Mouse (Mus musculus) erythroblast, embryonic 14.5 days (primary cell): Measurements from ENCODE around the gene Pde11a. TPM values are rescaled to one million over a fixed set of nuclear protein-coding genes. Genes with fewer than 3 reads are reported as not detected.

ENCODE experiments used
- H3K27me3 ChIP-seq: 2 replicates; pipeline ENCODE4 v1.6.1; 2012; ENCODE audit warnings: inconsistent platforms; ENCODE audit not compliant: control insufficient read depth
- H3K36me3 ChIP-seq: 2 replicates; pipeline ENCODE4 v1.6.1; 2012; ENCODE audit warnings: mild to moderate bottlenecking, inconsistent platforms; ENCODE audit not compliant: control insufficient read depth
- H3K4me1 ChIP-seq: 2 replicates; pipeline ENCODE4 v1.6.1; 2012; ENCODE audit warnings: inconsistent platforms; ENCODE audit not compliant: control insufficient read depth
- H3K4me3 ChIP-seq: replicated peaks from 2 replicates; pipeline ENCODE3; 2012; ENCODE audit warnings: moderate library complexity, mild to moderate bottlenecking, inconsistent platforms
- H3K9me3 ChIP-seq: 2 replicates; pipeline ENCODE4 v1.6.1; 2012; ENCODE audit warnings: low read length, inconsistent platforms, mixed read lengths; ENCODE audit not compliant: control insufficient read depth
- GATA1 ChIP-seq: IDR thresholded peaks from 2 replicates; pipeline ENCODE4 v1.6.1; 2012; ENCODE audit warnings: low read length, inconsistent platforms, mixed read lengths
- TAL1 ChIP-seq: IDR thresholded peaks from 3 replicates; pipeline ENCODE4 v1.6.1; 2012; ENCODE audit warnings: low read length, inconsistent platforms, mixed read lengths
- polyA plus RNA-seq: library from polyadenylated mRNA; stranded (reverse); fragments of >175 nt; gene quantifications from 2 replicates; pipeline ENCODE4 v1.2.3, GENCODE M21; 2012

Gene Pde11a
- polyA plus RNA-seq, 1 experiment = not detected

GRCm38 (mm10) chr2:76367188-76367922 lies 28.8 kb upstream of the Pde11a start:
- TF ChIP-seq GATA1 (no peak), TAL1 (no peak)
- H3K27me3 ChIP-seq = no peaks in the 10 kb centered on the region
- H3K4me1 ChIP-seq = peaks cover 37% of the 10 kb centered on the region
- H3K36me3 ChIP-seq = peaks cover 9% of the 10 kb centered on the region
- no peak overlapping the region for H3K4me3 ChIP-seq
- no peaks in the 10 kb centered on the region for H3K9me3 ChIP-seq

DNA sequence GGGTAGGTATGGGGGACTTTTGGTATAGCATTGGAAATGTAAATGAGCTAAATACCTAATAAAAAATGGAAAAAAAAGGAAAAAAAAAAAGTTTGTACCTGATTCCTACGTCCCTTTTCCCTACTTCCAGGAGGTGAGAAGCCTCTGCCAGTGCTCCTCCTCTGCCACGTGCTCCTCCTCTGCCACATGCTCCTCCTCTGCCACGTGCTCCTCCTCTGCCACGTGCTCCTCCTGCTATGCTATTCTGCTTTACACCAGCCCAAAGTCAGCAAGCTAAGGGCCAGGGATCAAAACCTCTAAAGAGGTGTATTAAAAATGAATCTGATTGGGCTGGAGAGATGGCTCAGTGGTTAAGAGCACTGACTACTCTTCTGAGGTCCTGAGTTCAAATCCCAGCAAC lies 27.2 kb upstream of the Pde11a start:
- H3K4me3 ChIP-seq = no peak overlapping the region
- H3K36me3 ChIP-seq = no peaks in the 10 kb centered on the region
- no peaks in the 10 kb centered on the region for H3K27me3 ChIP-seq
- H3K9me3 ChIP-seq = no peaks in the 10 kb centered on the region
- TF ChIP-seq TAL1 = no peak
- no peak for TF ChIP-seq GATA1
- H3K4me1 ChIP-seq = peaks cover 22% of the 10 kb centered on the region

DNA sequence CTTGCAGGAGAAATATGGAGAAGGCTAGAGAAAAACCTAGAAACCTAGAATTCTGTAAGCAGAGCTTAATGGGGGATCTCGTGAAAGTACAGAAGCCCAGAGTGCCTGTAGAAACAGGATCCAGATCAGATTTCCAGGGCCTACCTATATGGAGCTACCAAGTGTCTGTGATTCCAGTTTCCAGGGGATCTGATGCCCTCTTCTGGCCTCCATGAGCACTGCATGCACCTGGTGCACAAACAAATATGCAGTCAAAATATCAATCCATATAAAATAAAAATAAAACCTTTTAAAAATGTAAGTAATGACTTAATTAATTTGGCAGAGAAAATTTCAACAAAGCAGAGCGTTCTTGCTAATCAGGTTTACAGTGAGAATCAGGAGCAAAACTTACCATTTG lies 23.5 kb upstream of the Pde11a start:
- no peaks in the 10 kb centered on the region for H3K36me3 ChIP-seq
- no peaks in the 10 kb centered on the region for H3K4me1 ChIP-seq
- H3K9me3 ChIP-seq = no peaks in the 10 kb centered on the region
- no peaks in the 10 kb centered on the region for H3K27me3 ChIP-seq
- TF ChIP-seq TAL1 (no peak), GATA1 (no peak)
- no peak overlapping the region for H3K4me3 ChIP-seq

GRCm38 (mm10) chr2:76360226-76360625 lies 21.7 kb upstream of the Pde11a start, which contains the start of gene Cyct:
TSS of gene Cyct (minus strand) at chr2:76360450.
- TF ChIP-seq GATA1 (no peak), TAL1 (no peak)

DNA sequence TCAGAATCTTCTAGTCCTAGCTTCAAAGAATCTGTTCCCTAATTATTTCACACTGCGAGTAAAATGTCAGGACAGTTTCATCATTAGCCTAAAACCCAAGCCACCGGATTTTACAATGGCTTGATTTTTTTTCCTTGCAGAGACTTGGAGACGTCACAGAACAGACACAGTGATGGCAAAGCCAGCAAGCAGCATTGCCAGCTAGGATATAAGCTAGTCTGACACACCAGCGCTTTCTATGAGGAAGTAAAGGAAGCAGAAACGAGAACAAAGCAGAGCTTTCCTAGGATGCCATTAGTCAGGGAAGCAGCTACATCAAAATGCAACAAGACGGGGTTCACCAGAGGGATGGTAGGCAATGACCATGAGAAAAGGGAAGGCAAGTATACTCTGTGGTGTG lies 9.3 kb upstream of the Pde11a start:
- H3K27me3 ChIP-seq = no peaks in the 10 kb centered on the region
- H3K4me3 ChIP-seq = no peak overlapping the region
- H3K36me3 ChIP-seq = no peaks in the 10 kb centered on the region
- no peaks in the 10 kb centered on the region; the same call in 1 of the 2 replicates for H3K9me3 ChIP-seq
- no peak for TF ChIP-seq TAL1
- TF ChIP-seq GATA1 = no peak
- H3K4me1 ChIP-seq = no peaks in the 10 kb centered on the region

More at GRCm38 (mm10) chr2:76360226-76360625, 21.7 kb upstream of the Pde11a start, which contains the start of gene Cyct:
- Histone ChIP-seq H3K36me3 (no peaks in the 10 kb centered on the region), H3K9me3 (no peaks in the 10 kb centered on the region), H3K4me3 (no peak within 1 kb of the TSS), H3K27me3 (no peaks in the 10 kb centered on the region), H3K4me1 (no peaks in the 10 kb centered on the region)

DNA sequence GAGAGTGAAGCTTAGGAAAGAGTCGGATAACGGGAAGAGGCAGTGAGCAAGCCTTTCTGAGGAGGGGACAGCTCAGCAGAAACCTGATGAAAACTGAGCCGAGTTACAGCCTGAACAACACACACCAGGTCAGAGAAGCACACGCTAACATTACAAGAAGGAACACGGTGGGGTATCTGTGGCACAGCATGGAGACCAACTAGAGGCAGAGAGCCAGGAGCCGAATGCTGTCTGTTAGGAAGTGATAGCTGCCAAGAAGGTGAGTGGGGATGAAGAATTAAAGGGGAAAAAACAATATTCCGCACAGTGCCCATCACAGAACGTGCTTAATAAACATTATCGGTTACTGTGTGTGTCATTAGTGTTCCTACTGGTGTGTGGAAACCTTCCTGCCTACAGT lies 3.6 kb upstream of the Pde11a start:
- TF ChIP-seq TAL1 (no peak), GATA1 (no peak)
- Histone ChIP-seq H3K27me3 (peaks cover 26% of the 10 kb centered on the region), H3K9me3 (no peaks in the 10 kb centered on the region), H3K4me1 (no peaks in the 10 kb centered on the region; the same call in 1 of the 2 replicates), H3K36me3 (no peaks in the 10 kb centered on the region), H3K4me3 (no peak overlapping the region)

GRCm38 (mm10) chr2:76334596-76334995 lies 4.0 kb downstream of the Pde11a start:
- no peaks in the 10 kb centered on the region; the same call in 1 of the 2 replicates for H3K4me1 ChIP-seq
- H3K4me3 ChIP-seq = no peak overlapping the region
- H3K9me3 ChIP-seq = no peaks in the 10 kb centered on the region
- TF ChIP-seq TAL1 (no peak), GATA1 (no peak)
- peaks cover 24% of the 10 kb centered on the region for H3K27me3 ChIP-seq
- no peaks in the 10 kb centered on the region for H3K36me3 ChIP-seq

GRCm38 (mm10) chr2:76332161-76332805 lies 6.3 kb downstream of the Pde11a start:
- Histone ChIP-seq H3K9me3 (no peaks in the 10 kb centered on the region), H3K36me3 (no peaks in the 10 kb centered on the region), H3K27me3 (peaks cover 4% of the 10 kb centered on the region), H3K4me3 (no peak overlapping the region), H3K4me1 (no peaks in the 10 kb centered on the region)
- TF ChIP-seq GATA1 (no peak), TAL1 (no peak)

GRCm38 (mm10) chr2:76330081-76330480 lies 8.5 kb downstream of the Pde11a start:
- H3K36me3 ChIP-seq = no peaks in the 10 kb centered on the region

More at GRCm38 (mm10) chr2:76330081-76330480, 8.5 kb downstream of the Pde11a start:
- Histone ChIP-seq H3K27me3 (no peaks in the 10 kb centered on the region), H3K4me1 (no peaks in the 10 kb centered on the region), H3K9me3 (no peaks in the 10 kb centered on the region), H3K4me3 (no peak overlapping the region)
- TF ChIP-seq TAL1 = no peak
